Mouse (Mus musculus): ENCODE data around the gene Nsg1. TPM values are rescaled to one million over a fixed set of nuclear protein-coding genes. Genes with fewer than 3 reads are reported as not detected.

Nsg1 gene
- polyA plus RNA-seq (2015; fragmentation: Illumina TruSeq; extraction: RNeasy Lipid Tissue Mini Kit (QIAGEN cat#74804); ENCODE audit: insufficient read depth, low replicate concordance): 2.6 TPM

DNA sequence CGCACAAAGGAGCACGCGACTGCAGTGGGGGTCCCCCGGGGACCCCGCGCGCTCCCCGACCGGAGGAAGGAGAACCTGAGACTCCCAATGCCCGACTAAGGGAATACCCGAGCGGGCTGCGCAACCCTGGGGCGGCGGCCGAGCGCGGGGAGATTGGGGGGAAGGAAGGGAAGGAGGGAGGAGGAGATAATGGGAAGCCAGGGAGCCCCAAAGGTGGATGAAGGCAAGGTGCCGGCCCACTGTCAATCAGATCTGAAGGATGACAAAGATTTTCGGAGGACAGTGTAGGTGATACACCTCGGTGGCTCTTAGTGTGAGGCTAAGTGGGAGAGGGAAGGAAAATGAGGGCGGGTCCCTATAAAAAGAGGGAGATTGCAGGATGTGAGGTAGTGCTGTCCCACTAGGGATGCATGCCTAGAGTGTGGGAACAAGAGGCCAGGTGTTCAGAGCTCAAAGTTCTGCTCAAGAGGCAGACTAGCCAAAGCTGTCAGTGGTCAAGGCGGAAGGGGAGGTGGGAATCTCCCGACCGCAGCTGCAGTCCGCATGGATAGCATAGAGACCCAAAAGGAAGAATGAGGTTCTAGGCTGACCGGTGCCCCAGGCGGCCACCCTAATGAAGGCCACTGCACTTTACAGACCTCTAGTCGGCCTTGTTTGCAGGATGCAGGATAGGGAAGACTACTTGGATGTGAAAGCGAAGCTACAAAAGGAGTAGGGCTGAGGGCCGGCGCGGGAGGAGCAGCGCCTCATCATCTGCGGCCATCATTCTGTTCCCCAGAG lies at the start of gene Nsg1:
TSS of gene Nsg1 (minus strand) at position 274 of the 780 bp plus-strand sequence.

Other genes starting within 250 kb of the Nsg1 start
- 32.4 TPM for gene Stx18, start 121.2 kb downstream of the Nsg1 start, polyA plus RNA-seq (2015; fragmentation: Illumina TruSeq; extraction: RNeasy Lipid Tissue Mini Kit (QIAGEN cat#74804); ENCODE audit: insufficient read depth, low replicate concordance)
- gene Zbtb49, start 60.5 kb upstream of the Nsg1 start, polyA plus RNA-seq (2015; fragmentation: Illumina TruSeq; extraction: RNeasy Lipid Tissue Mini Kit (QIAGEN cat#74804); ENCODE audit: insufficient read depth, low replicate concordance): 6.2 TPM
- gene Lyar, start 60.6 kb upstream of the Nsg1 start, polyA plus RNA-seq (2015; fragmentation: Illumina TruSeq; extraction: RNeasy Lipid Tissue Mini Kit (QIAGEN cat#74804); ENCODE audit: insufficient read depth, low replicate concordance): 40.0 TPM
- gene Tmem128, start 100.3 kb upstream of the Nsg1 start, polyA plus RNA-seq (2015; fragmentation: Illumina TruSeq; extraction: RNeasy Lipid Tissue Mini Kit (QIAGEN cat#74804); ENCODE audit: insufficient read depth, low replicate concordance): 76.5 TPM
- not detected for gene Otop1, start 116.1 kb upstream of the Nsg1 start, polyA plus RNA-seq (2015; fragmentation: Illumina TruSeq; extraction: RNeasy Lipid Tissue Mini Kit (QIAGEN cat#74804); ENCODE audit: insufficient read depth, low replicate concordance)
- 1.0 TPM for gene Drd5, start 159.5 kb upstream of the Nsg1 start, polyA plus RNA-seq (2015; fragmentation: Illumina TruSeq; extraction: RNeasy Lipid Tissue Mini Kit (QIAGEN cat#74804); ENCODE audit: insufficient read depth, low replicate concordance)

Data from spleen, adult 10 weeks (tissue).